Mouse (Mus musculus) layer of hippocampus, adult 18-20 months (tissue): ENCODE results near the gene Elp1. TPM values are rescaled to one million over a fixed set of nuclear protein-coding genes. Genes with fewer than 3 reads are reported as not detected.

Experiments
- DNase-seq, 2 experiments: peaks; one replicate each; pipeline ENCODE4 v3.0.0; 2022; ENCODE audit warnings: low spot score in 2 of 2
- long read RNA-seq: library from polyadenylated mRNA; stranded (forward); transcript quantifications from one replicate; pipeline ENCODE4 v2.0.0, GENCODE M21; 2021
- total RNA-seq, 2 experiments: library from RNA; stranded (reverse); gene quantifications; 2 replicates each; pipeline ENCODE4 v1.2.3; 2021

Elp1 gene
- total RNA-seq: 10 to 100 TPM; 55.5 to 57.1 TPM
- long read RNA-seq, full-length matches to known transcripts: 45 of 70 reads
- long read RNA-seq, partial matches to known transcripts: 15 of 70 reads
- long read RNA-seq, other reads (novel, unspliced or antisense): 10 of 70 reads

- peak; percentile 94 to 98 for DNase-seq
These were observed at the start of gene Elp1, which contains the start of gene Fam206a for GRCm38 (mm10) chr4:56801907-56802668. Gene Elp1, minus strand, starts transcription at chr4:56802331. Gene Fam206a, plus strand, starts transcription at chr4:56802345.

- DNase-seq: no peak
These were observed 48.6 kb upstream of the Elp1 start for GRCm38 (mm10) chr4:56850724-56851123.

- DNase-seq: no peak
These were observed 45.9 kb upstream of the Elp1 start for GRCm38 (mm10) chr4:56848044-56848443.

GRCm38 (mm10) chr4:56847400-56847799 lies 45.3 kb upstream of the Elp1 start:
- no peak for DNase-seq

GRCm38 (mm10) chr4:56845896-56846533 lies 43.9 kb upstream of the Elp1 start:
- no peak for DNase-seq

- no peak for DNase-seq
These were observed 42.8 kb upstream of the Elp1 start for GRCm38 (mm10) chr4:56844911-56845310.

- no peak for DNase-seq
These were observed 41.8 kb upstream of the Elp1 start for GRCm38 (mm10) chr4:56843963-56844362.

- no peak for DNase-seq
These were observed 40.4 kb upstream of the Elp1 start for GRCm38 (mm10) chr4:56842501-56842900.

GRCm38 (mm10) chr4:56840297-56840696 lies 38.2 kb upstream of the Elp1 start:
- DNase-seq: no peak

GRCm38 (mm10) chr4:56837661-56838060 lies 35.5 kb upstream of the Elp1 start:
- DNase-seq: no peak

GRCm38 (mm10) chr4:56831998-56832397 lies 29.9 kb upstream of the Elp1 start:
- DNase-seq: no peak

- DNase-seq: no peak
These were observed 29.0 kb upstream of the Elp1 start for GRCm38 (mm10) chr4:56831013-56831609.

- peak; percentile 44 to 64 for DNase-seq
These were observed 27.4 kb upstream of the Elp1 start for GRCm38 (mm10) chr4:56829511-56829921.

GRCm38 (mm10) chr4:56828932-56829331 lies 26.8 kb upstream of the Elp1 start:
- no peak for DNase-seq

- no peak for DNase-seq
These were observed 22.1 kb upstream of the Elp1 start for GRCm38 (mm10) chr4:56824231-56824630.

- peak in 1 of 2 experiments; percentile 63 for DNase-seq
These were observed 18.0 kb upstream of the Elp1 start for GRCm38 (mm10) chr4:56820017-56820550.

GRCm38 (mm10) chr4:56815131-56815530 lies 13.0 kb upstream of the Elp1 start:
- DNase-seq: no peak

GRCm38 (mm10) chr4:56812096-56812495 lies 10.0 kb upstream of the Elp1 start:
- peak in 1 of 2 experiments; percentile 63 for DNase-seq

- no peak for DNase-seq
These were observed 9.5 kb upstream of the Elp1 start for GRCm38 (mm10) chr4:56811642-56812041.

- no peak for DNase-seq
These were observed 6.9 kb upstream of the Elp1 start for GRCm38 (mm10) chr4:56809050-56809449.

GRCm38 (mm10) chr4:56802669-56803150 lies 579 bp upstream of the Elp1 start:
- DNase-seq: no peak
